Mouse (Mus musculus) megakaryocyte, embryonic 14.5 days (primary cell): ENCODE results near the gene Nsd1.

Source experiments
- FLI1 ChIP-seq: IDR thresholded peaks from 2 replicates; pipeline ENCODE4 v1.6.1; 2012; ENCODE audit warnings: low read length, inconsistent platforms, mixed read lengths
- GATA1 ChIP-seq: IDR thresholded peaks from 3 replicates; pipeline ENCODE4 v1.6.1; 2012; ENCODE audit warnings: mixed read lengths, low read length, inconsistent platforms, borderline replicate concordance

- no peak for TF ChIP-seq GATA1
- no peak for TF ChIP-seq FLI1
Measured at GRCm38 (mm10) chr13:55252820-55253219, 43.2 kb downstream of the Nsd1 start.
